Mouse (Mus musculus) liver, embryonic 14.5 days (tissue): Measurements from ENCODE around the gene C5ar1.

Experiments used
- CTCF ChIP-seq: IDR thresholded peaks from 2 replicates; pipeline ENCODE4 v1.5.1; 2016; ENCODE audit warnings: antibody characterized with exemption, low read depth, control low read depth
- EP300 ChIP-seq: IDR thresholded peaks from 2 replicates; pipeline ENCODE4 v1.6.1; 2016; ENCODE audit warnings: antibody characterized with exemption, low read depth

- no peak for TF ChIP-seq CTCF
- TF ChIP-seq EP300, result no peak
Measured at GRCm38 (mm10) chr7:16207496-16207895, 51.8 kb downstream of the C5ar1 start.
